Mouse (Mus musculus): ENCODE measurements around the gene Fam71b. TPM values are rescaled to one million over a fixed set of nuclear protein-coding genes. Genes with fewer than 3 reads are reported as not detected.

Gene Fam71b
- total RNA-seq, 1 experiment = not detected

DNA sequence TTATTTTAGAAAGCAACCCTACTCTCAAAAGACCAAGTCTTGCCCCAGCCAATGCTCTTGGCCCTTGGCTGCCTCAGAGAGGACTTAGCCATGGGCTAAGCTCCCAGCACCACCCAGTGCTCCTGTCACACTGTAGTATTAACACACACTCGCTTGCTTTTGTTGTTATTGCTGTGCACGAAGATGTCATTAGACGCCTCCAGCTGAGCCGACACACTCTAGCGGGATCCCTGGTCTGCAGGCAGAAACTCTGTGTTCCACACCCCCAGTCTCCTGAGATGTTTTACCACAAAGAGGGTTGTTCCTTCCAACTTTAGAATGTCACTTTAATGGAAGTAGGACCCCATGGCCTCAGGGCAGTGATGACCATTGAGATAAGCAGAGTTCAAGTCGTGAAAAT is 7.9 kb upstream of the Fam71b start:
- DNase-seq (ENCODE audit: low read depth, low spot score) = no peak
- in situ Hi-C loops (cut with MboI; ENCODE audit: low sequenced_read_pairs in 2 of 2, unreplicated experiment in 2 of 2) = no loop called here
- no peaks in the 10 kb centered on the region for H3K4me1 ChIP-seq (ENCODE audit: control insufficient read depth in 2 of 2, insufficient read depth in 2 of 2, low read length in 2 of 2, poor library complexity in 1 of 2)
- no peak for TF ChIP-seq HCFC1 (IDR thresholded peaks at IDR 0.05; ENCODE audit: borderline replicate concordance, insufficient read depth, low read length)
- no peak for TF ChIP-seq ZC3H11A (IDR thresholded peaks at IDR 0.05; ENCODE audit: borderline replicate concordance, low read depth, low read length)
- TF ChIP-seq ZNF384 (IDR thresholded peaks at IDR 0.05; ENCODE audit: low read depth, low read length) = no peak
- TF ChIP-seq MAFK (IDR thresholded peaks at IDR 0.05; ENCODE audit: insufficient read depth, low read depth, low read length) = no peak
- TF ChIP-seq CHD2 (IDR thresholded peaks at IDR 0.05; ENCODE audit: low read depth, low read length) = no peak
- no peak overlapping the region for H3K27ac ChIP-seq (ENCODE audit: insufficient read depth, low read depth, low read length, poor library complexity, severe bottlenecking)
- H3K4me3 ChIP-seq (ENCODE audit: insufficient read depth in 1 of 2, low read depth in 1 of 2, low read length in 2 of 2, poor library complexity in 1 of 2, severe bottlenecking in 1 of 2) = no peak overlapping the region
- H3K36me3 ChIP-seq (ENCODE audit: control insufficient read depth, insufficient read depth, low read length, poor library complexity, severe bottlenecking) = no peaks in the 10 kb centered on the region
- H3K9ac ChIP-seq (ENCODE audit: insufficient read depth, low read depth, low read length, poor library complexity, severe bottlenecking) = no peak overlapping the region
- no peaks in the 10 kb centered on the region for H3K9me3 ChIP-seq (ENCODE audit: control insufficient read depth, insufficient read depth, low read depth, low read length)

DNA sequence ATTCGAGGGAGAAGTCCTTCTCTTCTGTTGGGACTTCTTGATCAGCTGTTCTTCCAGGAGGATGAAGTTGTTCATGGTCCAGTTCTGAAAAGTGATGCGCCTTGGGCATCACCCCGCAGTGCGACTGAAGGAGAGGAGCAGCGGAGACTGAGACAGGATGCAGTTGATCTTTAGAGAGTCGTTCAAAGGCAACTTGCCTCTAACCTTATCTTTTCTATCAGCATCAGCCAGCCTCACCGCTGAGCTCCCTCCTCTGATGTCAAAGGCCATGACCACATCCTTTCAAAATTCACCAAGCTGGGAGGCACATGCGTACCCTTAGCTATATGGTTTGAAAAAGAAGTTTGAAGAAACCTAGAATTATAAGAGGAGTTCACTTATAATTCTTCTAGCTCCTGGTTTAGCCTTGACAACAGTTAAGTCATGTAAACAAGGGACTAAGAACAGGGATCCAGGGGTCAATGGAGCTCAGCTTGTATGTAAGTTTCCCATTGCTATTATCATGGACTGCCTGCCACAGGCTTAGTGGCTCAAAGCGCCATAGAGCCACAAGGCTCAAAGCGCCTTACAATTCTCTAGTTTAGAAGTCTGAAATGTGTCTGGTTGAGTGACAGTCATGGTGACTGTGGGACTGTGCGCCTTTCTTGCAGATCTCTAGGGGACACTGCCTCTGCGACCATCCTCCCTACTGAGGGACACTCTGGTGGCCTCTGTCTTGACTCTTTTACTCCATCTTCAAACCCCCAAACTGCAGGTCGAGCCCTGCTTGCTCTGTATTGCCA is 6.8 kb upstream of the Fam71b start, which contains the start of gene Itk:
Itk (minus strand) TSS at position 180 of the 782 bp plus-strand sequence.
- Histone ChIP-seq H3K9ac (ENCODE audit: insufficient read depth, low read depth, low read length, poor library complexity, severe bottlenecking) (no peak within 1 kb of the TSS), H3K4me1 (ENCODE audit: control insufficient read depth in 2 of 2, insufficient read depth in 2 of 2, low read length in 2 of 2, poor library complexity in 1 of 2) (no peaks in the 10 kb centered on the region), H3K36me3 (ENCODE audit: control insufficient read depth, insufficient read depth, low read length, poor library complexity, severe bottlenecking) (no peaks in the 10 kb centered on the region), H3K9me3 (ENCODE audit: control insufficient read depth, insufficient read depth, low read depth, low read length) (no peaks in the 10 kb centered on the region), H3K27ac (ENCODE audit: insufficient read depth, low read depth, low read length, poor library complexity, severe bottlenecking) (no peak within 1 kb of the TSS), H3K4me3 (ENCODE audit: insufficient read depth in 1 of 2, low read depth in 1 of 2, low read length in 2 of 2, poor library complexity in 1 of 2, severe bottlenecking in 1 of 2) (no peak within 1 kb of the TSS)
- TF ChIP-seq ZC3H11A (IDR thresholded peaks at IDR 0.05; ENCODE audit: borderline replicate concordance, low read depth, low read length) = no peak
- TF ChIP-seq HCFC1 (IDR thresholded peaks at IDR 0.05; ENCODE audit: borderline replicate concordance, insufficient read depth, low read length) = no peak
- no peak for TF ChIP-seq MAFK (IDR thresholded peaks at IDR 0.05; ENCODE audit: insufficient read depth, low read depth, low read length)
- TF ChIP-seq CHD2 (IDR thresholded peaks at IDR 0.05; ENCODE audit: low read depth, low read length) = no peak
- no peak for TF ChIP-seq ZNF384 (IDR thresholded peaks at IDR 0.05; ENCODE audit: low read depth, low read length)
- no peak for DNase-seq (ENCODE audit: low read depth, low spot score)
- in situ Hi-C loops (cut with MboI; ENCODE audit: low sequenced_read_pairs in 2 of 2, unreplicated experiment in 2 of 2) = no loop called here

DNA sequence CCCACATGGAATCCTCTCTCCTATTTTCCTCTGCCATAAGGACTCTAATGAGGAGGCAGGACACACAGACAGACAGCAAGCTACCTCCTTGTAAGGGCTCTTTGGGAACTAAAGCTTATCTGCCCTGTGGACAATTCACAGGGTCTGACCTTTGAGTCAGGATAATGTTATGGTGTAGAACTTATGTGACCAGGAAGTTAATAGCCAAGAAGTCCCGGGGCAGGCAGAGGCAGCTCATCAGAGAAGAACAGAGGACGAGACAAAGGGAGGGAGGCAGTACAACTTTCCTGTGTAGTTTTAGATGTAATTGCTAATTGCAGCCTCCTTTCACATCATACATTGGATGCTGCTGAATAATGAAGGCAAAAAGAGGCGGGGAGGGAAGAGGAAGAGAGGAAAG is 5.7 kb upstream of the Fam71b start:
- in situ Hi-C loops (cut with MboI; ENCODE audit: low sequenced_read_pairs in 2 of 2, unreplicated experiment in 2 of 2) = no loop called here

DNA sequence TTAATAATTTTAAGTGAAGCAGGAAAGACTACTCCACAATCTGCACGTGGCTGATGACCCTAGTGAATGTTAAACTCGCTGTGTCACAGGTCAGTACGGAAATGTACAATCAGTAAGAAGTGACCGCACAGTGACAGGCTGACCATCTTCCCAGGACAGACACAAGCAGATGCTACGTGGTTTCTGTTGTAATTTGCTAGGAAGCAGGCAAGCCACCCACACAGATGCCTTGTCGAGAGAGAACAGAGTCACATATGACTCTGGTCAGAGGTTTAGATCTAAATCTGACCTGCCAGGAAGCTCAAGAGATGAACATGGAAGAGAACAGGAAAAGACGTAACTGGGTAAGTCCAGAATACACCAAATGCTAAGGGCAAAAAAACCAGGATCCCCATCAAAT is 3.5 kb upstream of the Fam71b start:
- in situ Hi-C loops (cut with MboI; ENCODE audit: low sequenced_read_pairs in 2 of 2, unreplicated experiment in 2 of 2) = no loop called here
- Histone ChIP-seq H3K4me1 (ENCODE audit: control insufficient read depth in 2 of 2, insufficient read depth in 2 of 2, low read length in 2 of 2, poor library complexity in 1 of 2) (peaks cover 0 to 3% of the 10 kb centered on the region in 2 experiments; a peak in 1 of 4 replicates), H3K36me3 (ENCODE audit: control insufficient read depth, insufficient read depth, low read length, poor library complexity, severe bottlenecking) (no peaks in the 10 kb centered on the region), H3K27ac (ENCODE audit: insufficient read depth, low read depth, low read length, poor library complexity, severe bottlenecking) (no peak overlapping the region), H3K4me3 (ENCODE audit: insufficient read depth in 1 of 2, low read depth in 1 of 2, low read length in 2 of 2, poor library complexity in 1 of 2, severe bottlenecking in 1 of 2) (no peak overlapping the region), H3K9me3 (ENCODE audit: control insufficient read depth, insufficient read depth, low read depth, low read length) (no peaks in the 10 kb centered on the region), H3K9ac (ENCODE audit: insufficient read depth, low read depth, low read length, poor library complexity, severe bottlenecking) (no peak overlapping the region)
- TF ChIP-seq HCFC1 (IDR thresholded peaks at IDR 0.05; ENCODE audit: borderline replicate concordance, insufficient read depth, low read length) = no peak
- no peak for DNase-seq (ENCODE audit: low read depth, low spot score)

More for the DNA sequence above, 5.7 kb upstream of the Fam71b start:
- no peak overlapping the region for H3K9ac ChIP-seq (ENCODE audit: insufficient read depth, low read depth, low read length, poor library complexity, severe bottlenecking)
- H3K27ac ChIP-seq (ENCODE audit: insufficient read depth, low read depth, low read length, poor library complexity, severe bottlenecking) = no peak overlapping the region
- no peak overlapping the region for H3K4me3 ChIP-seq (ENCODE audit: insufficient read depth in 1 of 2, low read depth in 1 of 2, low read length in 2 of 2, poor library complexity in 1 of 2, severe bottlenecking in 1 of 2)
- TF ChIP-seq ZNF384 (IDR thresholded peaks at IDR 0.05; ENCODE audit: low read depth, low read length) = no peak
- TF ChIP-seq ZC3H11A (IDR thresholded peaks at IDR 0.05; ENCODE audit: borderline replicate concordance, low read depth, low read length) = no peak
- no peak for TF ChIP-seq CHD2 (IDR thresholded peaks at IDR 0.05; ENCODE audit: low read depth, low read length)
- TF ChIP-seq MAFK (IDR thresholded peaks at IDR 0.05; ENCODE audit: insufficient read depth, low read depth, low read length) = no peak
- TF ChIP-seq HCFC1 (IDR thresholded peaks at IDR 0.05; ENCODE audit: borderline replicate concordance, insufficient read depth, low read length) = no peak
- H3K36me3 ChIP-seq (ENCODE audit: control insufficient read depth, insufficient read depth, low read length, poor library complexity, severe bottlenecking) = no peaks in the 10 kb centered on the region
- H3K9me3 ChIP-seq (ENCODE audit: control insufficient read depth, insufficient read depth, low read depth, low read length) = no peaks in the 10 kb centered on the region
- no peaks in the 10 kb centered on the region for H3K4me1 ChIP-seq (ENCODE audit: control insufficient read depth in 2 of 2, insufficient read depth in 2 of 2, low read length in 2 of 2, poor library complexity in 1 of 2)
- no peak for DNase-seq (ENCODE audit: low read depth, low spot score)
